Mouse (Mus musculus): ENCODE measurements around the gene Ak1. TPM values are rescaled to one million over a fixed set of nuclear protein-coding genes. Genes with fewer than 3 reads are reported as not detected.

Ak1 gene
- total RNA-seq, 2 experiments from 2014 or later = 654 to 691 TPM

GRCm38 (mm10) chr2:32627266-32628043 is 5.9 kb downstream of the Ak1 start:
- DNase-seq = no peak

DNA sequence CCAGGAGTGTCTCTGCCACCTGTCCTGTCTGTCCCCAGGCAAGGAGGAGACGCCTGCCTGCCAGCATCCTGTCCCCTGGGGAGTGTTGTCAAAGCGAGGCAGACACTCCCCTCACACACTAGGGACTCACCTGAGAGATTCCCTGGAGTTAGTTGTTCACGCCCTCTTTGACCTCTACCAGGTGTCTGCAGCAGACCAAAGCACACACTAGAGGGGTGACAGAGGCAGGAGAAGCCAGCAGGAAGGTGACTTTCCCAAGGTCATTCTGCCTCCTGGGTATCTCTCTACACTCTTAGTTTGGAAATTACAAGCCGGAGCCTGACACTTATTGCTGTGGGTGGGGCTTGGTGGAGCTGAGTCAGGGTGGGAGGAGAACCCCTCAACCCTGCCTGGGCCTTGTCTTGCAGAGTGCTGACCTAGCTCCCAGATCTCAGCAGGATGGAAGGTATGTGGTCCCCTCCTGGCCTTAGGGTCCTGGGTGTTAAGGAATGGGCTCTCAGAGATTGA is 6.5 kb downstream of the Ak1 start:
- peak in 1 of 2 experiments; percentile 47 for DNase-seq

DNA sequence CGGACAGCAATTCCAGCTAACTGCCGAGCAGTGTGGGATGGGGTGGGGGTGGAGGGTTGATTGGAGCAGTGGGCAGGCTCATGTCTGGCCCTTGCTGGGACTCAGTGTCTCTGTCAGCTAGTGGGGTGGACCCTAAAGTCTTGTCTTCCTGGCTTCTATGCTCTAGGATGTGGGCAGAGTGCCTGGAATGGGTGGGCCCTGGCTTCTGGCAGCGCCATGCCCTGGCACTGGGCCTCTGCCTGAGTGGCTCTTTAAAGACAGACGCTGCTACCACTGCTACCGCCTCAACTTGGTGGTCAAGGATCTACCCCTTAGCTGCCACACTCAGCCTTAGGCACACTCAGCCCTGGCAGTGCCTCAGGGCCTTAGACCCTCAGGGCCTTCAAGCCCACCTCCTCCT is 7.2 kb downstream of the Ak1 start:
- peak; percentile 90 for DNase-seq

- DNase-seq = peak in 1 of 2 experiments; percentile 61
These were observed 7.9 kb downstream of the Ak1 start for GRCm38 (mm10) chr2:32629276-32629976.

GRCm38 (mm10) chr2:32630036-32630435 is 8.5 kb downstream of the Ak1 start:
- DNase-seq = no peak

- DNase-seq = no peak
These were observed 9.5 kb downstream of the Ak1 start for GRCm38 (mm10) chr2:32631046-32631445.

DNA sequence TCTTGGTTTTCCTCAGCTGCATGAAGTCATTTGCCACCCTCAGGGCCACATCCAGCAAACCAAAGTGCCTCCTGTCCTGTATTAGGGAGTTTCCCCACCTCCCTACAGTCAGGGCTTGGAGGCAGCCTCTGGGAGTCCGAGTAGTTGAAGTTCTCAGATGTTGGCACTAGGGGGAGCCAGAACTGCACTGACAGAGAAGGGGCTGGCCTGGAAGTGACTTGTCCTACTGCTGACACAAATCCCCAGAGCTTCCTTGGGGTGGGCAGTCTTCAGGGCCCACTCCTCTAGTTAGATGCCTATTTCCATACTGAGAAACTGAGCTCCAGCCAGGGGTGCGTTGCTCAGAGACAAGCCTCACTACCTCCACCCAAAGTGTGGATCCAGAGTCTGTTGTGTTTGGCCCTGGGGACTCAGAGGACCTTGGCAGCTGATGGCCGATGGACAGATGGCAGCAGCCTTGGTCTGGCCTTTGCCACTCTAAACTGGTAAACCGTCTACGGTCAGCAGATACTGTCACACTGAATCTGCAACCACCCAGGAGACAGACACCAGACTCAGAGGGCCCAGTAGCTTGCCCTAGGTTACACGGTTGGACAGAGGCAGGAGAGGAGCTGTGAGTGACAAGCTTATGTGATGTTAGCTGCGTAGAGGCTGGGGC is 10.3 kb downstream of the Ak1 start:
- DNase-seq = peak; percentile 88 to 92

DNA sequence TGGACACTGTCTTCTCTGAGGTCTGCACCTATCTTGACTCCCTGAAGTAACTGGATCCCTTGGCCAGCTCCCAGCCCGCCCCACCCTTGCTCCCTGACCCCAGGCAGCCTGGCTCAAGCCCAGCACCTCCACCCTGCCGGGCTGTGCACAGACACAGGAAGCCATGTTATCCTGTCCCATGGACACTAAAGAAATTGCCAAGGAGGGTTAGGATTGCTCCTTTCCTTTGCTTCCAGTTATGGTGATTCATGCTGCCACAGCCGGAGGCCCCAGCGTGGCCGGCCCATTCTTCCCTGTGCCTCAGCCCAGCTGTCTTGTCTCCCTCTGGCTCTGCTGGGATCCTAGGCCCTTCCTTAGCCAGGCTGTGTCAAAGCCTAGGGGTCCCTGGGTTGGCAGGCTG is 12.1 kb downstream of the Ak1 start:
- DNase-seq = peak; percentile 67 to 83

GRCm38 (mm10) chr2:32634277-32635105 is 12.9 kb downstream of the Ak1 start:
- DNase-seq = no peak

DNA sequence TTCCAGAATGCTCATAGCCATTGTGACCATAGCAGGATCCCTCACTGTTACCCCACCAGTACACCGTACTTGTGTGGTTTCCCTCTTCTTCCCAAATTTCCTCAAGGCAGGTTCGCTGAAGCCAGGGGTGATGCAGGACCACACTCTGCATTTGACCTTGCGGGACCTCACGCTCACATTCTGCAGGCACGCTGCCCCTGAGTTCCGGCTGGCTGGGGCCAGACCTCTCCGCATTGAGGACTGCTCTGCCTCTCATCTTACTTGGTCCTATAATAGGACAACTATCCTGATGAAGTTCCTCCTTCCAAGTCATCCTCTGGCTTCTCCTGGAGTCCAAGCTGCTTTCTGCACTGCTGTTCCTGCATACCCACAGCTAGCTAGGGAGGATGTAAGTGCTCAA is 15.1 kb downstream of the Ak1 start:
- no peak for DNase-seq

DNA sequence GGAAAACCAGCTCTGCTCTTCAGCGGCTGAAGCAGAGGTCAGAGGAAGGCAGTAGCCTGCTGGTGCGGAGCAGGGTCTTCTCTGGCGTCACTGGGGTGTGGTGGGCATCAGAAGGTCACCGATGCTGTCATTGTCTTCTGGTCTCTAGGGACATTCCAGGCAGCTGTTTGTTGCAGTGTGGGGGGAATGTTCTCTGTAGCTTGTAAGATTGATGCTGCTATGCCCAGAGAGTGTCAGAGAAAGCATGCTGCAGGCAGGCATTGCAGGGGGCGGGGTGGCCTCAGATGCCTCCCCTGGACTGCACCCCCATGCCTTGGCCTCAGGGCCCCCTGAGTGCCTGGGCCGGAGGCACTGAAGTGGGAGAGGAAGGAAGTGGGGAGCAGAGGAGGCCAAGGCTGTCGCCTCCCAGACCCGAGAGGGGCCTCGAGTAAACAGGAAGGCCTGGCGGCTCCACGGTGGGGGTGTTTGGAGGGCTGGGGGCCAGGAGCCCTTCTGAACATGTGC is 16.3 kb downstream of the Ak1 start:
- peak; percentile 71 to 89 for DNase-seq

GRCm38 (mm10) chr2:32639632-32640031 is 18.1 kb downstream of the Ak1 start:
- DNase-seq = no peak

DNA sequence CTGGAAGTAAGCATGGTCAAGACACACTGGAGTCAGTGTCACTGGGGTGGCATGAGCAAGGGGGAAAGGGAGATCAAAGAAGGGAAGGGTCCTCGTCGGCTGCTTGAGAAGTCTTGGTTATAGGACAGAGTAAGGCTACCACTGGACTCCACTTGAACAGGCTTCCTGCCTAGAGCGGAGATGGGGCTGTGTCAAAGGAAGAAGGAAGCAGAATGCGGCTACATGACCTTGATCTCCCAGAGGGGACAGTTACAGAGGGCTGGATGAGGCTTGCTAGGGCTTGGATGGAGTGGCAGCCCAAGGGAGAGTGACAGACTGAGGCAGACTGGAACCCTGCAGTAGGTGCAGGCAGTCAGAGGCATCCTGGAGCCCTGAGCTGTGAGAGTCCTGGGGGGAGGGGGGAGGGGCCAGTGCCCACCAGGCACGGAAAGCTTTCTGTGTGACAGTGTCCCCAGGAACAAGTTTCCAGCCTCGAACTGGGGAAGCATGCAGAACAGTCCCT is 19.0 kb downstream of the Ak1 start:
- DNase-seq = no peak

- no peak for DNase-seq
These were observed 20.3 kb downstream of the Ak1 start for GRCm38 (mm10) chr2:32641810-32642209.

DNA sequence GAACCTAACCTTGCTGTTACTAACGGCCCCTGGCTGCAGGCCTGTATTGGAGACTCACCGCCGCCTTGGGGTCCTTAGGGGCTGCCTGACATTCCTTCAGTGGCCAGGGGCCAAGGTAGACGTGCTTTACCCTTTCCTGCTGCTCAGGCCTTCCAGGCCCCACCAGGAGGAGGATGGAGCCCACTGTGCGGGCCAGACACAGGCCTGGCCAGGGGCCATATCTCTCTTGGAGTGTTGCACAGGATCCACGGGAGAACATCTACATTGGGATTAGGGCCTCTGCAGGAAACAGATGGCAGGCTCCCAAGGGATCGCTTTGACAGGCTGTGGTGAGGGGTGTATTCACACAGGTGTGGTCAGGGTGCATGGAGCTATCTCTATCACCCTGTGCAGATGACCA is 21.3 kb downstream of the Ak1 start:
- peak; percentile 71 to 87 for DNase-seq

DNA sequence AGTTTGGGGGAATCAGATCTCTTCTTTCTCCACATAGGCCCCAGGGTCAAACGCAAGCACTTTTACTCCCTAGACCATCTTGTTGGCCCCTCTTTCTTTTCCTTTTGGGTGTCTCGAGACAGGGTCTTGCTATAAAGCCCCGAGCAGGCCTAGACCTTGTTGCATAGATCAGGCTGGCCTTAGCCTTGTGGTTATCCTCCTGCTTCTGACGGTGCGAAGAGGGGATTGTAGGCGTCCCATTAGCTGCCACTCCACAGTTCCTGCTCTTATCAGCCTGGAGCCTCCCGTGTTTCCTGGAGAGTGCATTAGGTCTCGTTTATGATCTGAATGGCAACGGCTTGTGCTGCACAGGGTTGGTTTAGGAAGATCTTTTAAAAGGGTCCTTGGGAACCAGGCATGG is 22.5 kb downstream of the Ak1 start:
- no peak for DNase-seq

DNA sequence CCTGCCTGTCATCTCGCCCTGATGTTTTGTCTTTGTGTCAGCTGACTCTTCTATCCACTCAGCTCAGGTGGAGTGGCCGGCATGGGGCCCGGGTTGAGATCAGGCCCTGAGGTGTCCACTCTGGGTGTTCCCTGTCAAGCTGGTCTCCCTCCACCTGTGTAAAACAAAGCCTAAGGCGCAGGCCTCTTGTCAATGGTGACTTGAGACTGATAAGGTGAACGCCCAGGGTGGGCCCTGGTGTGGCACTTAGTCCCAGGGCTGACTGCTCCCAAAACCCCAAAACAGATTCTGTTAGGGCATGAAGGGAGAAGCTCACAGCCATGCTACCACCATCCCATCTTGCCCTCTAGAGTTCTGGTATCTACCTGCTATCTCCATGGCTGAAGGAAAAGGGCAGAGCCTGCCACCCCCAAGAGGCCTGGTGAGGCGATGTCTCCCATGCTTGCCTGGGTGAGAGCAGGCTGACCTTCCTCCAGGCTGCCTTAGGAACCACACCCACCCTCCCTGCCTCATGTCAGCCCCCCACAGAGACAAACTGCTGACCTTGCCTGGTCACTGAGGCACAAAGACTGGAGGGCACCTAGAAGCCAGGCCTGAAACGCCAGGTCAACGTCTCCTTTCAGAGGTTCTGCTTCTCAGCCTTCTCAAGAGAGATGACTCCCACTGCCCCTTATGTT is 23.4 kb downstream of the Ak1 start:
- DNase-seq = no peak

DNA sequence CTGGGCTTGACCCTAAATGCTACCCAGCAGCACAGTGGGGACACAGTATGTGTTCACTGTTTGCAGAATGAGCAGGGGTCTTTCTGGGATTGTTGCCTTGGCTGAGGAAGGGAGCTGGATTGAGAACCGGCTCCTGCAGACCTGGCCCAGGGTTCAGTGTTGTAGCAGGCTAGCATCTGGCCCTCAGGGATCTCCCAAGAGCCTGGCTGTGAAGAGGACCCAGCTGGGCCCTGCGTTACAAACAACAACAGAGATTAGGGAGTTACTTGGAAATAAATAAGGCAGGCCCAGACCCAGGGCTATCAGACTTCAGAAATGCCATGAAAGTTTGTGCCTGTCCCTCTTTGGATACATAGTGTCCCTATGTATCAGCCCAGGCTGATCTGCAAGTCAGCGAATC is 24.1 kb downstream of the Ak1 start:
- DNase-seq = no peak

GRCm38 (mm10) chr2:32646379-32647056 is 25.0 kb downstream of the Ak1 start, which contains the start of gene Eng:
TSS of gene Eng (plus strand) at chr2:32646595.
- peak; percentile 87 to 94 for DNase-seq

DNA sequence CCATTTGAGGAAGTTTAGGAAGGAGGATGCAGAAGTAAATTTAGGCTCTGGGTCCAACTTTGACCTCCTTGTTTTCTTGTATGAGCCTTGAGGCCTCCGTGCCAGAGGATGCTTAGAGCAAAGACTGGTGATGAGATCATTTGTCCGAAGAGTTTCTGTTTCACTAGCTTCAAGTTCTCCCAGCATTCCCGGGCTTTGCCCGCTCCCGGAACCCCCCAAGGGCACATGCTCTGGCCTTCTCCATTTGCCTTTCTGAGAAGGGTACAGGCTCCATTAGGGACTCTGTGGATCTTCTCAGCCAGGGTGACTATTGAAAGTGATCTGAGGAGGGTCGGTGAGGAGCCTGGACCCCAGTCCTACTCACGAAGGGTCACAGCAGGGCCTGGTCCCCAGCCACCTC is 25.8 kb downstream of the Ak1 start:
- peak in 1 of 2 experiments; percentile 60 for DNase-seq

Data from heart, adult 18-20 months (tissue).